Mouse (Mus musculus): ENCODE results near the gene U2af2.

U2af2 gene

DNA sequence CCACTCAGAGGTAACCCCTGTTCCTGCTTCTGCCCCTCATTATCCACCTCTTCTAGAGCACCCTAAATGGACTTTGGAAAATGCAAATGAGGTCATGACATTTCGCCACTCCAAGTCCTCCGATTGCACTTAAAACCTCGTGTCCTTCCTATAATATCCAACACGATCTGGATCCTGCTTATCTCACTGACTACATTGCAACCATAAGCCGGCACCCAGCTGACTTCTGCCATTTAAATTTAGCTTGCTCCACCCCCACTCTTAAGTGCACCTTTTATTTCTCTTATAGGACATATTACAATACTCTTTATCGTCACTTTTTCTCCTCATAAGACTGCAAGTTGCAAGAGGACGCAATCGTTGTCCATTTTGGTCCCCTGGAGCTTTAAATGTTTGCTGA, 24.5 kb upstream of the U2af2 start:
- DNase-seq (ENCODE audit: low spot score): no peak

DNA sequence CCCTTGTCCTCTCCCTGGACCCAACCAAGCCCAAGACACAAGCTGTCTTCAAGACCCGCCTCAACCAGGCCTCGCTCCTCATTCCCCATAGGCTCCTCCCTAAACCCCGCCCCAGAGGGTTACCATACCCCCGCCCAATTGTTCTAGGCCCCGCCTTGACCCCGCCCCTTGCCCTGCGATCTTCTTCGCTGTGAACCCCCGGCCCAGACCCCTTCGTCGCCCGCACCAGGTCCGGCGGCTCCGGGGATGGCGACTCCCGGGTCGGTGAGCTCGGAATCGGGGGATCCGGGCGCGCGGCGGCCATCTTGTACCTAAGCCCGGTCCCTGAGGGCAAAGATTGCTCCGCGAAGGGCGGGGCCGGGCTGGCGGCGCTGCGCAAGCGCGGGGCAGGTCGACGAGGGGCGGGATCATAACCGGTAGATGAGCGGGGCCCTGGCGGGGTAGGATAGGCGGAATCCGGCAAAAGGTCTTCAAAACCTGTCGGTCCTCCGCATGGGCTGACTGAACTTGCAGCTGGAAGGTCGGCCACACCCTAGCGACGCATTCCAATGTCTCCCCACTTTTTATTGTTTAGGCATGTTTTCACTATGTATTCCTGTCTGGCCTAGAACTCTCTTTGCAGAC, 23.7 kb upstream of the U2af2 start, which contains the start of gene Zfp784:
TSS of gene Zfp784 (minus strand) at position 338 of the 624 bp plus-strand sequence.
- DNase-seq (ENCODE audit: low spot score): peak; percentile 95

DNA sequence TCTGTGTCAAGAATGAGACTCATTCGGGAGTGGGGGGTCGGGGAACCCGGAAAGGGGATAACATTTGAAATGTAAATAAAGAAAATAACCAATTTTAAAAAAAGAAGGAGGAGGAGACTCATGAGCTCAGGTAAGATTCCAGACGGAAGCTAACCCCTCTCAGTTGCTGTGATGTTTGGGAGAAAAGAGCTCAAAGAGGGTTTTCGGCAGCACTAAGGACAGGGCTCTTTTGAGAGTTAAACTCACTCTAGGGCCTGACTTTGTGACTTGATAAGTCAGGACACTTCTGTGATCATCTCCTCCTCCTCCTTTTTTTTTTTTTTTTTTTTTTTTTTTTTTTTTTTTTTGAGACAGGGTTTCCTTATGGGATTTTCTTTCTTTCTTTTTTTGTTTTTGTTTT, 23.0 kb upstream of the U2af2 start:
- DNase-seq (ENCODE audit: low spot score): no peak

DNA sequence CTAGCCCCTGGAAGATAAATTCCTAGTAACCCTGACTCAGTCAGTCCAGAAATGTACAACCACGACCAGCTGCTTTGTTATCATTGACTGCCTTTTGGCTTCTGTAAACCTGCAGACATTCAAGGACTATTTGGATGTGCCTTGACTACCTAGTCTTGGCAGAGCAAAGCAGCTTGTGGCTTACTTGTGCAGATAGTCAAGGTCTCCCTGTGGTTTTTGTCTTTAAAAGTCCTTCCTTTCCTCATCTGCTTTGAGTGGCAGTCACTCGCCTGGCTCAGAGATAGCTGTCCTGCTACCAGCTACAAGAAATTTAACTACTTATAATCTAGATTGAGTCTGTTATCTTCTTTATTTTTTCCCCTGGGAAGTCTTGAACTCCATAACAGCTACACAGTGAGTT, 17.0 kb upstream of the U2af2 start:
- no peak for DNase-seq (ENCODE audit: low spot score)

DNA sequence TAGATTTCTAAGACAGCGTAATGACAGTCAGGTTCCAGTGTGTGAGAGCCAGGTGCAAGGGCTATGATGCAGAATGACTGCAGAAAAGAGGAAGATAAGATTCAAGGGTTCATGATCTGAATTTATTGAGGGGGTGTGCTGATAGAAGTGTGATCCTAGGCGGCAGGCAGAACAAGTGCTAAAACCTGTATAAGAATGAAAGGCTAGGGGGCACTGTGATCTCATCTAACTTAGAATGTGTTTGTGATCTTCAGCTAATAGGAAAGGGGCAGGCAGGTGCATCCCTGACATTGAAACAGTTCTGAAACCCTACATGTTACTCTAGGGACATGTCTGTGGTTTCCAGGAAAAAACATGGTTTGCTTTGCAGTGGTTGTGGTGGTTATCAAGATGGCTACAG, 15.8 kb upstream of the U2af2 start:
- DNase-seq (ENCODE audit: low spot score): no peak

DNA sequence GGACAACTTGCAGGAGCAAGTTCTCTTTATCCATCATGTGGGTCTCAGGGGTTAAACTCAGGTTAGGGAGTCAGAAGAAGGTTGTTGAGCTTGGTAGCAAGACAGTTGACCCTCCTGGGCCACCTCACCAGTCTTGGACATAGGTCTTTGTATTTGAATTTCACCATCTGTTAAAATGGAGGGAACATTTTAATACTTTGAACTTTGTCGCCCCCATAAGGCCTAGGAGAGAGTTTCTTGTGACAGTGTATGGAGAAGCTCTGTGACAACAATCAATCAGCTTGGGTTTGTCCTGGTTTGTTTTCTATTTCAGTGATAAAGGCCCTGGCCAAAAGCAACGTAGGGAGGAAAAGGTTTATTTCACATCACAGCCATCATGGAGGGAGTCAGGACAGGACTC, 14.6 kb upstream of the U2af2 start:
- DNase-seq (ENCODE audit: low spot score): no peak

DNA sequence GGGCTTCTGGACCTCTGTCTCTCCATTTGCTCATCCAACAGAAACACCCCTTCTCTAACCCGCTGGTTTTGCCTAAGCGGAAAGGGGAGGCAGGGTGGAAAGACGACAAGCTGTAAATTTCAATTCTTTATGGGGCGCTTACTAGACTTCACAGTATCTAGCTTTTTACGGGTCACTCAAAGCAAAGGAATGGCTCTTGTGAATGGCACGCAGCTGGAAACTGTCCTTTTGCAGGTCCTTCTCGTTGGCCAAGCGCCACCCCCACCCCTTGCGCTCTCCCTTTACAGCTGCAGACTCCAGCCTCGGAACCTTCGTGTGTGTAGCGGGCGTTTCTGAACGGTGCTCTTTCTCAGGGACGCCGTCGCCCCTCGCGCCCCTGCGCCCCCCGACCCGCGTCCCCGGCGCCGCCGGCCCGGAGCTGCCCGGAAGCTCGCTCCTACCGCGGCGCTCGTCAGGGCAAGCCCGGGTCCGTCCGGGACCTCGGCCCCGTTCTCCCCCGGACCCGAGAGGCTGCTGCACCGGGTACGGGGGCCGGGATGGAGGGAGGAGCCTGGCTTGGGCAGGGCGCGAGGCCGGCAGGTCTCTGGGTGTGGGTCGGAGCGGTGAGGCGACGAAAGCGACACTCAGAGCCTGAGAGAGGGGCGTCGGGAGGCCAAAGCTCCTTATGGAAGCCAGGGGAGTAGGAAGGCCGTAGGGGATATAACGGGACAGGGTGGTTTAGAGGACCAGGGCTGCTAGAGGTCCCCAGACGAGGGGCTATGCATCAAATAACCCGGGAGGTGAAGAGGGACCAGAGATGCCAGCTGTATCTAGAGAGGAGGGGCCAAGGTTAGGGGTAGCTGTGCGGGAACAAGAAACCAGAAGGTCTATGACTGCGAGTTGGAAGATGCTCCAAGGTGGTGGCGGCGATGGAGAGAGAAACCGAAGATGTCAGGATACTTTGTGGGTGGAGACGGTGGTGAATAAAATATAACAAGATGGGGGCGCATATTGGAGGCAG, 10.4 kb upstream of the U2af2 start, which contains the start of gene Zfp580:
TSS of gene Zfp580 (plus strand) at position 346 of the 1,000 bp plus-strand sequence.
- peak; percentile 73 for DNase-seq (ENCODE audit: low spot score)

DNA sequence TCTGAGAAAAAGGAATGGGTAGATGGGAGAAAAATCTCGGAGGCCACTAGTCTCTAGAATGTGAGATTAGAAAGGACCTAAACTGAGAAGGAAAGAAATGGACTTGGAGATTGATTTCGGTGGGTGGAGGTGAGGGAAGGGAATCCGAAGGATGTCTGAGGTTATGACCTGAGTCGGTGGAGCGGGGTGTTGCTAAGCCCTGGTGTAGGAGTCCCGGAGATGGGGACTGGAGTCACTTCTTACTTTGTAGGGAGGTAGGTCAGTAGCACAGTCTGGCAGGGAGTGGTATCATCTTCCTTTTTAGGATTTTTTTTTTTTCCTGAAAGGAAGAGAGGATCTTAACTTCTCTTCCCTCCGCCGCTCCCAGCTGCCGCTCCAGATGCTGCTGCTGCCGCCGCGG, 9.5 kb upstream of the U2af2 start:
- DNase-seq (ENCODE audit: low spot score): no peak

DNA sequence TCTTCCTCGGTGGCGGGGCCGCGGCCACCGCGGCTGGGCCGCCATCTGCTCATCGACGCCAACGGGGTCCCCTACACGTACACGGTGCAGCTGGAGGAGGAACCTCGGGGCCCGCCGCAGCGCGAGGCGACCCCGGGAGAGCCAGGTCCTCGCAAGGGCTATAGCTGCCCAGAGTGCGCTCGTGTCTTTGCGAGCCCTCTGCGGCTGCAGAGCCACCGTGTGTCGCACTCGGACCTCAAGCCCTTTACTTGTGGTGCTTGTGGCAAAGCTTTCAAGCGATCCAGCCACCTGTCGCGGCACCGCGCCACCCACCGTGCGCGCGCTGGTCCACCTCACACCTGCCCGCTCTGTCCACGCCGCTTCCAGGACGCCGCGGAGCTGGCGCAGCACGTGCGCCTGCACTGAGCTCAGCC, 9.0 kb upstream of the U2af2 start:
- no peak for DNase-seq (ENCODE audit: low spot score)

DNA sequence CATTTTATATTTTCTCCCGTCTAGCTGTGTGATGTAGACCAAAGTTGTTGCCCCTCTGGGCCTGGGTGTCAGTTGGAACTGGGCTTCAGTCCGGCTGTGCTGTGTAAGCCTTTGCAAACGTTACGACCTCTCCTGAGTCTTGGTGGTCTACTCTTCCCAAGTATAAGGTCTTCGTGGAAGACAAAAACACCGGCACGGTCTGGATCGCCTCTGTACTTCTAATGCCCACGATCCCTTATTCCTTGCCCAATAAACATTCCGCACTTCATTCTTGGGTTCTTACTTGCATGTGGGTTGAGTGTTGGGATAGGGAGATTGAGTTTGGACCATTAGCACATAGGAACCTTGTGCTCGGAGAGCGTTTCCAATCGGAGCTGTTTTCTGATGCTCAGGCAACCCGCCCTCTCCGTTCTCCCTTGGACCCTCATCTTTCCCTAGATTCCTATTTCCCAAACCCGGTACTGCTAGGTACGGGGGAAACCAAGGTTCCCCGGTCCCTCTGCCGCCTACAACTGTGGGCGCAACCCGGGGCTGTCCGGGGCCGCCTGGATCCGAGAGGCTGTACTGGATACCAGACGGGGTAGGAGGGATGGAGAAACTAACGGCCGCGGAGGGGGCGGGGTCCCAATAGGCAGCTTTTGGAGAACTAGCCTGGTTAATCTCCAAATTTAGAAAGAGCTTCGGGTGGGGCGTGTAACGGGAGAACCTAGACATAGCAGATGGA, 8.3 kb upstream of the U2af2 start:
- DNase-seq (ENCODE audit: low spot score): no peak

DNA sequence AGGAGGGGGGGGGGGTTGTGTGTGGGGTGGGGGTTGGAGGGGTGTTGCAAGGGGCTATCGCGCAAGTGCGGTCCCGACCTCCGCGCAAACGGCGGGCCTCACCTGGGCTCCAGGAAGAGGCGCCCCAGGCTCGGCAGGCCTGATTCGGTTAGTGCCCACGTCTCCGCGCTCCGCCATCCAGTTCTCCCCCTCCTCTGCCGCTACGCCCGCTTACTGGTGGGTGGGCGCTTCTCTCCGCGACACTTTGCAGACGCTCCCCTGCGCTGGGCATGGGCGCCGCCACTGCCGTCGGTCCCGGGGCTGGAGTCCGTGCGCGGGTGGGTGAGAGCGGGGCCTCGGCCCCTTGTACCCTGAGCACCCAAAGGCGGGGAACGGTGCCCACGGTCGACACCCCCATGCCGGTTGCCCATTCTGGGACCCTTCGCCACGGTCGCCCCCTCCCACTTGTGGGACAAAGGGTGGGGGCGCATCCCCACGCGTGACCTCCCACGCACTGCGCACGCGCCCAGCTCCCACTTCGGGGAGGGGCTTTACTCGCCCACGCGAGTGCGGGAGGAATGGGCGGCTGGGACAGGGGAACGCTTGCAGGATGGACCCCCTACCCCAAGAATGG, 5.2 kb upstream of the U2af2 start:
- no peak for DNase-seq (ENCODE audit: low spot score)

DNA sequence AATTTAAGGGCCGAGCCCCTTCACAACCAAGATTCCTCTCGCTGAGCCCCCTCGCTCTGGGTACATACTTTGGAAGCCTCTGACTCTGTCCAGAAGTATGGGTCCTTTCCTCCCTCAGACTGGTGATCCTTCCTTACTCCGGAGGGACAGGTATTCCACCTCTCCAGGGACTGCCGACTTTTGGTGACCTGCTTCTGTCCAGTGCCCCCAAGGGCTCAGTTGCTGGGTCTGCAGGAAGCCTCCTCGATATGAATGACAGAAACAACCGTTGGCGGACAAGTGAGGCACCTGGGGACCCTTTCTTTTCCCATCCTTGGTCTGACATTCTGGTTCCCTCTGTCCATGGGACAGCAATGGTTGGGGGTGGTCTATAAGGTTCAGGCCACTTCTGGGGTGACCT, 4.6 kb upstream of the U2af2 start:
- DNase-seq (ENCODE audit: low spot score): no peak

DNA sequence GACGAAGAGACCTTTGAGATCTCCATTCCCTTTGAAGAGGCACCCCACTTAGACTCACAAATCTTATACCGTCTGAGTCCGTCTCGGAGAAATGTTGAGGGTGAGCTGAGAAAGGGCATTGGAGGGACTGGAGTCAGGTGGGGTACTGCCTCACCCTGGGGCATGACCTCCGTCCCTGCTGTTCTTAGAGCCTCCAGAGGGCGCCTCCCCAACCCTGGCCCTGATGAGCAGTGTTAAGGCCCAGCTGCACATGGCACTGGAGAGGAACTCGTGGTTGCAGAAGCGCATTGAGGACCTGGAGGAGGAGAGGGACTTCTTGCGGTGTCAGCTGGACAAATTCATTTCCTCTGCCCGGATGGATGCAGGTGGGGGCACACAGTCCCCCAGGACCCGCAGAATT, 4.1 kb upstream of the U2af2 start:
- no peak for DNase-seq (ENCODE audit: low spot score)

DNA sequence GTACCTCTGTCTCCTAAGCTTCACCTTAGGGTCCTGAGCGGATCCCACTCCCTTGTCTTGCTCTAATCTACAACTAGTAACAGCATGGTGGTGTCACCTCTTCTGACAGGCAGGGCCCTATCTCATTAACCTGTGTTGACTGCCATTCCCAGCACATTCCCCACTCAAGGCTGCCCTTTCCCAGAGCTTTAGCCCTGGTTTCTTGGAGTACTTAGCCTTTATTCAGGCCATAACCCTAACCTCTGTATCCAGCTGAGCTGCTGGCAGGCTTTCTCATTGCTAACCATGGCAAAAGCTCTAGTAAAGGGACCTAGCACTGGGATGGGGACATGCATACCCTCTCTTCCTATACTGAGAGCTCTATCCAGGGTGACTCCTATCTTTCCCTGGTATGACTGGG, 3.3 kb upstream of the U2af2 start:
- no peak for DNase-seq (ENCODE audit: low spot score)

DNA sequence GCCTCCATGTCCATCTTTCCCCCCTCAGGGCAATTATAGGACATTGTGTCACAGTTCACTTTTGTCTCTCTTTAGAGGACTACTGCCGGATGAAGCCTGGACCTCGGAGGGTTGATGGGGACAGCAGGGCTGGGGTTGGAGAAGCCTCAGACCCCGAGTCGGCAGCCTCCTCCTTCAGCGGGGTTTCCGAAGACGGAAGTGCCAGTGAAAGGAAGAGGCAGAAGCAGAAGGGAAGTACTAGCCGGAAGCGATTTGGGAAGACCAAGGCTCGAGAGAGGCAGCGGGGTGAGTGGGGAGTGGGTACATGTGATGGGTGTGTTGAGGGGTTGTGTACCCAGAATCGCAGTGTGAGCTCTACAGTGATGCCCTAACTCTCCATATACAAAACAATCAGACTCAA, 2.5 kb upstream of the U2af2 start:
- no peak for DNase-seq (ENCODE audit: low spot score)

DNA sequence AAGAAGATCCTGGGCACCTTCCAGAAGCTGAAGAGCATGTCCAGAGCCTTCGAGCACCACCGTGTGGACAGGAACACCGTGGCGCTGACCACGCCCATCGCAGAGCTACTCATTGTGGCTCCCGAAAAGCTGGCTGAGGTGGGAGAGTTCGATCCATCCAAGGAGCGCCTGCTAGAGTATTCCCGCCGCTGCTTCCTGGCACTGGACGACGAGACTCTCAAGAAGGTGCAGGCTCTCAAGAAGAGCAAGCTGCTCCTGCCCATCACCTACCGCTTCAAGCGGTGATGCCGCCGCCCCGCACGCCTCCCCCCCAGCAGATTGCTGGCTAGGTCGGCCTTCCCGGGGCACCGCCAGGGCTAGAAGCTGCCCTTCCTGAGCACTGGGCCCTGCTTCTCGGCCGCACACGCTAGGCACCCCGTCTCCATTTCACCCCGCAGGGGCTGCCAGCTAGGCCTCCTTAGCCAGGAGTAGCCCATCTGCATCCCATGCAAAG, 1.7 kb upstream of the U2af2 start:
- DNase-seq (ENCODE audit: low spot score): peak; percentile 85

DNA sequence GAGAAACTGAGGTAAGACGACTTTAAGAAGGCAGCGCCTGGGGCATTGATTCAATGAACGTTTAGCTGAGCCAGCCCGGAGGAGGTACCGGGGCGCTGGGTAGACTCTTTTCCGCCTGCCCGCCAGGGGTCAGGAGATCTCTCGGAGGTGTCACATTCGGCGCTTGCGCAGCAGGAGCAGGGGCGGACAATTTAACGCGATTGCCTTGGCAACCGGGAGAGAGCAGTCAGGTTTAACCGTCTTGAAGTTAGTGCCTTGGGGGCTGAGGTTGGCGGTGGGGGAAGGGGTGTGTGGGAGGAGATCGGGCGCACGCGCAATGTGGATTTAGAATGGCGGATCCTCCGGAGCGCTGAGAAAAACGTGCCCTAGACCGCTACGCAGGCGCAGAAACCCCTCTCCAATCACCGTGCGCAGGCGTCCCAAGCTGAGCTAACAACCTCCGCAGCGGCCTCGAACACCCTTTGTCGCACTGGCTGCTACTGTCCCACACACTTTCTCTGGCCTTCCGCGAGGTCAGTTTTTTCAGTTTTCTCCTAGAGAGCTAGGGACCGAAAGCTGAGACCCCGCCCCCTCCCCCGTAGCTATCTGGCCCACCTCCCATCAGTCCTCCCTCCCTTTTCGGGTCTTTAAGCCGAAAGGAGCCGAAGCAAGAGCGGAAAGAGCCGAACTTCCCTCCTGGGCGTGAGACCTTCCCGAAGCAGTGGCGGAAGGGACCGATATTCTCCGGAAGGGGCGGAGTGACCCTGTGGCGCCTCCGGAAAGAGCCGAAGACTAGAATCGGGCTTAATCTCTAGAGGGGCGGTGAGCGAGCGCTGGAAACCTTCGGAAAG, 784 bp upstream of the U2af2 start:
- DNase-seq (ENCODE audit: low spot score): peak; percentile 99

DNA sequence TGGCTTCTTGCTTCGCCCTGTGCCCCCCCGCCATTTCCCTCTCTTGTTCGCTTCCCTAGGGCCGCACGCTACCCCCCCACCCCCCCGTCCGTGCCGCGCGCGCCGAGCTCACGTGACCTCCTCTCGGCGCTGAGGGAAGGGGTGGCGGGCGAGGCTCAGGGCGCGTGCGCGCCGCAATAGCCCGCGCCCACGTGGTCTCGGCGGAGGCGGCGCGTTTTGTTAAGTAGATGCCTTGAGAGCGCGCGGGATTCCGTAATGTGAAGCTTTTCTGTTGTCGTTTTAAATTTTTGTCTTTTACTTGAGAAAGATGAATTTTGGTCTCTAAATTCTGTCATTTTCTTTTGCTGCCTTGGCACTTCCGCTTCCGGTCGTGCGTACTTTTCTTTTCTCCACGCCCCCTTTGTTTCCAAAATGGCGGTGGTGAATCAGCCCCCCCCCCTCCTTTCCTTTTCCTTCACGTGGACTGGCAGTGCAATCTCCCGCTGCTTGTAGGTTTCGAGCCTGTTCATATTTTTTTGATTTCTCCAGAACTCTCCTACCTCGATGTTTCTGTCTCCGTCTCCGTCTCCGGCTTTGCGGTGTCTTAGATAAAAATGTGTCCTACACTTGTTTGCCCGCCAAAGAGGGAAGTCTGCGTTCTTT, 538 bp downstream of the U2af2 start:
- DNase-seq (ENCODE audit: low spot score): peak; percentile 69

DNA sequence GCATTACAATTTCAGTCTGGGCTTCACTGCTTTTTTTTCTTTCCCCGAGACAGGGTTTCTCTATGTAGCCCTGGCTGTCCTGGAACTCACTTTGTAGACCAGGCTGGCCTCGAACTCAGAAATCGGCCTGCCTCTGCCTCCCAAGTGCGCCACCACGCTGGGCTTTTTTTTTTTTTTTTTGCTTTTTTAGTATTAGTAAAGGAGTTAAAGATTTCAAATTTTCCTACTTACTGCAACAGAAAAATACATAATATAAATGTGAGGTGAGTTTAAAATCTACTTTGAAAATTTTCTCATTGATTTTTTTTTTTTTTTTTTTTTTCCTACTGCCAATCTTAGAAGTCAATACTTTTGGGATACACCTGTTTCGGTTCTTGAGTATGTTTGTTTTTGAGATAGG, 2.9 kb downstream of the U2af2 start:
- DNase-seq (ENCODE audit: low spot score): no peak

DNA sequence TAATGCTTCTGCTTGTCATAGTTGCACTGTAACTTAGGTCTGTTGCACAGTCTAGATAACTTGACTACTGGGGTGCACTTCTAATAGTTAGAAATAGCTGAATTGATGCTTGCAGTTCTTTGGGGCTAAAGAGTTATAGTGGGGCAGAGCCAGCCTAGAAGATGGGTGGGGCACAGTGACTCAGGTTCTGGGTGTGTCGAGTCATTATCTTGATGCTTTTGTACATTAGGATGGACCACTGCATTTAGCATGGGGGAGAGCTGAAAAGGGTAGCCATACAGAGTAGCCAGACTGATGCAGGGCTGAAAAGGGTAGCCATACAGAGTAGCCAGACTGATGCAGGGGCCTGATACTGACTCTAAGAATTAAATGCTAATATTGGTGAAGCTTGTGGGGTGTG, 11.6 kb downstream of the U2af2 start:
- no peak for DNase-seq (ENCODE audit: low spot score)

DNA sequence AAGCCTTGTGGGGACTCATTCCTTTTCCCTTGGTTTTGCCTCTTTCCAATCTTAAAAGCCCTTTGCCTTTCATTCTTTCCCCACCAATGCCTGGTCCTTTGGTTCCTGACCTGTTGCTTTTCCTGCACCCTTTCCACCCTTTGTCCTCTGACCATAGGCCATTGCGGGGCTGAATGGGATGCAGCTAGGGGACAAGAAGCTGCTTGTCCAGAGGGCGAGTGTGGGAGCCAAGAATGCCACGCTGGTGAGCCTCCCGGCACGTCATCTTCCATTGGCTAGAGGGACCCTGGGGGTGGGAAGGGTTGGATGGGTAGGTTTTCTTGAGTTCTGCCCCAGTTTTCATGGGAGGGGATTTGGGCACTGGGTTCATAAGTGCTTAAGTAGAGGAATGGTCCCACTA, 13.0 kb downstream of the U2af2 start:
- DNase-seq (ENCODE audit: low spot score): no peak
